Mouse (Mus musculus): ENCODE measurements around the gene Emc9.

Gene Emc9

DNA sequence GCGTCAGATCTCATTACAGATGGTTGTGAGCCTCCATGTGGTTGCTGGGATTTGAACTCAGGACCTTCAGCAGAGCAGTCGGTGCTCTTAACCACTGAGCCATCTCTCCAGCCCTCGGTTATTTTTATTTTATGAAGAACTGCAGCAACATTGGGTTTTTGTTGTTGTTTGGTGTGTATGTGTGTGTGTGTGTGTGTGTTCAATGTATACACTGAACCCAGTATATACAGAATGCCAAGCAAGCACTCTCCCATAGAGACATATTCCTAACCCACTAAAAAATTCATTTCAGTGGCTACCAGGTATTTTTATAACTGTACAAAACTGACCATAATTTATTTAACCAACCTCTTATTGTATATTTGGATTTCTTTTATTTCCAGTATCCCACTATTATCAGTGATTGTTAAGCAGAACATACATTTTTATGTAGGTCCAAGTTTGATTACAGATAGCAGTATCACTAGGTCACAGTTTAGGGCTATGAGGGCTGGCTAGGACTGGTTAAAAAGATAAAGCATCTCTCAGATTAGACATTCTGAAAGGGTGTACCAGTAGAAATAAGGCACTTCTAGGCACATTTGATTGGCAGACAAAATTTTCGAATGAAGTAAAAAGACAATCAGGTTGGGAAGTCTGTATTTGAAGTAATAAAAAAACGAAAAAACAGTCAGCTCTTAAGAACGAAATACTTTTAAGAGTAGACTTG, 26.2 kb downstream of the Emc9 start:
- DNase-seq, result no peak

DNA sequence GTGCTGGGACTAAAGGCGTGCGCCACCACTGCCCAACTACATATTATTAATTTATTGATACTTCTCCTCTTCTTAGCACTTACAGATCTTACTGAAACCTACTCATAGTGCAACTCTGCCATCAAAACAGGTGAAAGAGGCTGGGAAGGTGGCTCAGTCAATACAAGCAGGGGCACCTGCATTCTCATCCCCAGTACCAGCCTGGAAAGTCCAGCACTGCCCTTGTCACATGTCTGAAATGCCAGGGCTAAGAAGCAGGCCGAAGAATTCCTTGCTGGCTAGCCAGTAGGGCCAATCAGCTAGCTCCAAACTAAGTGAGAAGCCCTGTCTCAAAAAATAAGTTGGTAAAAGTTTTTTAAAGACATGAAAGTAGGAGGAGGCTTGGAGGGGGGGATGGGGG, 27.5 kb downstream of the Emc9 start:
- peak; percentile 26 for DNase-seq

GRCm38 (mm10) chr14:55557003-55557402, 28.1 kb downstream of the Emc9 start:
- peak; percentile 87 for DNase-seq

DNA sequence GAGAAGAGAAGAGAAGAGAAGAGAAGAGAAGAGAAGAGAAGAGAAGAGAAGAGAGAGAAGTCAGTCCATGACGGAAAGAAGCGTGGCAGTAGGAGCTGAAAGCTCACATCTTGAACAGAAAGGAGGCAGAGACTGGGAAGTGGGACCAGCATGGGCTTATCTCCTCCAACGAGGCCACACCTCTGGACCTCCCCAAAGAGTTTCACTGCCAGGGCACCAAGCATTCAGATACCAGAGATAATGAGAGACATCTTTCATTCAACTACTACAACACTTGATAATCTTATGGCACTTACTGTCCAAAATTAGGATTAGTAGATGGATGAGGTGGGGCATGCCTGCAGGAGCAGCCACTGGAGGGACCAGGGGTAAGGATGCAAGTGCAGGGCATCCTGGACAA, 29.3 kb downstream of the Emc9 start:
- no peak for DNase-seq

GRCm38 (mm10) chr14:55554635-55555034, 30.5 kb downstream of the Emc9 start:
- DNase-seq, result no peak

DNA sequence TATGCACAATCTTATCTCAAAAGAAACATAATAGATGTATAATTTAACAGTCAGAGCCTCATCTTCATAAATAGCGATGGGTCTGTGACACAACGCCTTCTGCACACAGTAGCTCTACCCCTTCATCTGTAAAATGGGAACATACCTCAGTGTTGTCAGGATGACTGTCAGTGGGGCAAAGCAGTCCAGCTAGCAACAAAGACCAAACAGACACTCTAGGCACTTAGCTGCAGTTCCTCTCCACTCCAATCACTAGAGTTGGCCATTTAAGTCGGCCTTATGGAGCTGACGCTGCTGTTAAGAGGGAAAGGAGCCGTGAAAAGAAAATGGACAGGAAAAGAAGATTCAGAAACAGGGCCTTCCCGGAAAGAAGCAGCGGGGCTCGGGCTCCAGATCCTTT, 33.3 kb downstream of the Emc9 start:
- no peak for DNase-seq

DNA sequence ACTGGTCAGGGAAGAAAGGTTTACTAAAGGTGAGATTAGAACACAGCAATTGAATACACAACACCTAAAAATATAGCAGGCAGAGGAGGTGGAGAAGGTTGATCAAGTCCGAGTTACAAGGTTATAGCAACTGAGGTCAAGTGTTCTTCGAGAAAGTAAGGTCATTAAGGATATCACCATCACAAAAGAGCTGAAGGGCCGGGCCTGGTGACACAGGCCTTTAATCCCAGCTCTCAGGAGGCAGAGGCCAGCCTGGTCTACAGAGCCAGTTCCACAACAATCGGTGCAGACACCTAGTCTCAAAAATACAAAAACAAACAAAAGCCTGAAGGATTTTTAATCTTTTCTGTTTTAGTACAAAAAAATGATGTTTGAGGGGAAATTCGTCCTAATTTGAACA, 33.8 kb downstream of the Emc9 start:
- DNase-seq, result no peak

- DNase-seq, result no peak
Observed at GRCm38 (mm10) chr14:55550191-55550590, 34.9 kb downstream of the Emc9 start.

GRCm38 (mm10) chr14:55544334-55544733, 40.8 kb downstream of the Emc9 start:
- DNase-seq, result no peak

DNA sequence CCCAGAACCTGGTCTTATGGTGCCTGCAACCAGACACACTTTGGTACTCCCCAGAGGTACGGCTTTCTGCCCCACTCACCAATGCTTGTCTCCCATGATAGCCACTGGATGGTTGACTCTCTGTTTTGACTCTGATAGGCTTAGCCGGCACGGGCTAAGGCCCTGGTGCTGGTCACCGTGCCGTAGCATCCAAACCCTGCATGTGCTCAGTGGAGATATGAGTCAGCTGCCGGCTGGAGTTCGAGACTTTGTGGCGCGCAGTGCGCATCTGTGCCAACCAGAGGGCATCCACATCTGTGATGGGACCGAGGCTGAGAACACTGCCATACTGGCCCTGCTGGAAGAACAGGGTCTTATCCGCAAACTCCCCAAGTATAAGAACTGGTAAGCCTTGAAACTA, 42.8 kb downstream of the Emc9 start:
- no peak for DNase-seq

- DNase-seq, result peak; percentile 78
Observed at GRCm38 (mm10) chr14:55540787-55541321, 44.2 kb downstream of the Emc9 start.

DNA sequence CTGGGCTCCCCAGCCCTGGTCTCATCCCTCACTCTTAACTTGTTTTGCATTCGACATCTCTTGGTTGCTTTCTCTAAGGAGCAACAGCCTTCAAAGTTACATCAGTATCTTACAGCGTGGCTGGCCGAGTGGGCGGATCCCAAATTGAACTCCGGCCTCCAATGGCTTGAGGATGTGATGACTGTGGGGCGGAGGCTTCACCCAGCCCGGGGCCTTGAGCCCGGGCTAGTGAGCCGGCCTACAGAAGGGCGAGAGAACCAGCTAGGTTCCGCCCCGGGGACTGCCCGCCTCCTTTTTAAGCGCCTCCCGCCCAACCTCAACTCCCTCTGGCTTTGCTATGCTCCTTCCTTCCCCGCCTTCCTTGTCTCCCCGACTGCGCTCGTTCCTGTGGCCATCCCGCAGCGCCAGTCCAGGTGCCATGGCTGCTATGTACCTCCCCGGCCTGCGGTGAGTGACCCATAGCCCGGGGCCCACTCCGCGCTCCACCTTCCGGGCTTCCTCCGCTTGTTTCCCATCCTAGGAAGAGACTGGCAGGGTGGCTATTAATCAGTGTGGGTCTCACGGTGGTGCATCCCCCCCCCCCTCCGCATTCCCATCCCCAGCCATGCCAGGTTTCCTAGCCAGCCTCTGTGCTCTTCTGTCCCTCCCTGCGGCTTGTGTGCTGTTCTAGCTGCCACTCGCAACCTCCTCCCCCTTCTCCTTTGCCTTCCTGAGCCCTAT, 44.9 kb downstream of the Emc9 start, which contains the start of gene Pck2:
Pck2 (plus strand) TSS at position 200 of the 720 bp plus-strand sequence.
- DNase-seq, result peak; percentile 86

DNA sequence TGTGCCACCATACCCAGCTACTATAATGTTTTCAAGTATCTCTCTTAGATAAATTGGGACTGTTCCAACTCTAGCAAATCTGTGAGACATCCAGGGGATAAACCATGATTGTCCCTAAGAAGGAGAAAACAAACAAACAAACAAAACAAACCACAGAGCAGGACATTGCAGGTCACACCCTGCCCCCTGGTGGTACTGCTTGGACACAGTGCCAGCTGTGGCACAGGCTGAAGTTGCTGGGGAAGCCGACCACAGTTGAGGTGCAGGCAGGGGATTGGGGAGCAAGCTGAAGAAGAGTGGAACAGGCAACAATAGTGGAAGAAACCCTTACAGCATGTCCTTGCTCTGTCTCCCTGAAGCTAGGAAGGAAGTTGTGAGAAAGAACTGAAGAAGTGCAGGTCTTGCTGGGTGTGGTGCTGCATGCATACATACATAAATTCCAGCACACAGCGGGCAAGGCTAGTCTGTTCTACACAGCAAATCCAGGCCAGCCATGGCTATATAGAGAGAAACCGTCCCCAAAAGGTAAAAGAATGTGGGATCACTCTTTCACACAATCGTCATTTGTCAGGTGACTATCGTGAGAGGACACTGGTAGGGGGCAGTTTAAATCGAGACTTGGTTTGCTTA, 48.9 kb downstream of the Emc9 start:
- DNase-seq, result peak; percentile 54
